Mouse (Mus musculus) neural tube, embryonic 15.5 days (tissue): ENCODE data around the gene Kif26a. TPM values are rescaled to one million over a fixed set of nuclear protein-coding genes. Genes with fewer than 3 reads are reported as not detected.
A peak's percentile ranks its signal among the peaks of the same experiment; 100 is the strongest.

Source experiments
- ATAC-seq: fragments of 200-750 bp; cut with Nextera tagmentation; 2 replicates; pipeline ENCODE4 v1.8.0; 2017; ENCODE audit warnings: mild to moderate bottlenecking, moderate TSS enrichment, moderate library complexity; ENCODE audit not compliant: low FRiP score
- H3K27ac ChIP-seq: fragments of 300-500 bp; sonication (generic); replicated peaks from 2 replicates; pipeline ENCODE4 v1.5.1; 2015; ENCODE audit warnings: mild to moderate bottlenecking, inconsistent platforms
- H3K27me3 ChIP-seq: fragments of 300-500 bp; sonication (generic); replicated peaks from 2 replicates; pipeline ENCODE4 v1.6.1; 2015; ENCODE audit warnings: inconsistent platforms
- H3K36me3 ChIP-seq: fragments of 300-500 bp; sonication (generic); 2 replicates; pipeline ENCODE4 v1.6.1; 2015; ENCODE audit warnings: inconsistent platforms
- H3K4me1 ChIP-seq: fragments of 300-500 bp; sonication (generic); 2 replicates; pipeline ENCODE4 v1.6.1; 2015; ENCODE audit warnings: inconsistent platforms
- H3K4me2 ChIP-seq: fragments of 300-500 bp; sonication (generic); 2 replicates; pipeline ENCODE4 v1.6.1; 2015; ENCODE audit warnings: inconsistent platforms, mild to moderate bottlenecking, moderate library complexity
- H3K4me3 ChIP-seq: fragments of 300-500 bp; sonication (generic); replicated peaks from 2 replicates; pipeline ENCODE4 v1.5.1; 2015; ENCODE audit warnings: mild to moderate bottlenecking, inconsistent platforms
- H3K9ac ChIP-seq: fragments of 300-500 bp; sonication (generic); replicated peaks from 2 replicates; pipeline ENCODE4 v1.6.1; 2015; ENCODE audit warnings: mild to moderate bottlenecking, inconsistent platforms
- H3K9me3 ChIP-seq: fragments of 300-500 bp; sonication (generic); replicated peaks from 2 replicates; pipeline ENCODE4 v1.6.1; 2016; ENCODE audit warnings: inconsistent platforms
- WGBS: fragments of 180-500 bp; shearing (Covaris S2); methylation state at CpG from one replicate; pipeline ENCODE4 v1.1.7; 2015; ENCODE audit warnings: mixed read lengths; 5-methylcytosine and 5-hydroxymethylcytosine counted together
- polyA plus RNA-seq: library from polyadenylated mRNA; unstranded; fragments of >200 nt; fragmentation: Nextera tagmentation; extraction: Ambion mirVana; gene quantifications from 2 replicates; pipeline ENCODE4 v1.2.1, GENCODE M21; 2015

The Kif26a gene
- polyA plus RNA-seq, 1 experiment from 2014 or later = 4.0 TPM

- WGBS = 15% methylated on average over 32 of the region's 32 CpGs
- Histone ChIP-seq H3K27ac (no peak overlapping the region), H3K9me3 (no peaks in the 10 kb centered on the region), H3K4me3 (peak overlapping the region; percentile 55), H3K4me2 (peak overlapping the region; percentile 98), H3K27me3 (peaks cover 53% of the 10 kb centered on the region), H3K9ac (no peak overlapping the region), H3K36me3 (no peaks in the 10 kb centered on the region), H3K4me1 (peaks cover 13% of the 10 kb centered on the region)
- no peak for ATAC-seq
These were observed 15.1 kb upstream of the Kif26a start for GRCm38 (mm10) chr12:112130957-112131356.

- 10% methylated on average over 5 of the region's 5 CpGs for WGBS
- Histone ChIP-seq H3K4me3 (no peak overlapping the region), H3K36me3 (no peaks in the 10 kb centered on the region), H3K4me2 (no peak overlapping the region), H3K27me3 (peaks cover 49% of the 10 kb centered on the region), H3K27ac (no peak overlapping the region), H3K4me1 (peaks cover 30% of the 10 kb centered on the region), H3K9me3 (no peaks in the 10 kb centered on the region), H3K9ac (no peak overlapping the region)
- ATAC-seq = no peak
These were observed 5.8 kb upstream of the Kif26a start for GRCm38 (mm10) chr12:112140231-112140630.

GRCm38 (mm10) chr12:112140745-112141144 is 5.3 kb upstream of the Kif26a start:
- ATAC-seq = no peak
- Histone ChIP-seq H3K9ac (no peak overlapping the region), H3K27me3 (peaks cover 49% of the 10 kb centered on the region), H3K4me1 (peaks cover 35% of the 10 kb centered on the region), H3K36me3 (no peaks in the 10 kb centered on the region), H3K4me3 (no peak overlapping the region), H3K27ac (no peak overlapping the region), H3K4me2 (no peak overlapping the region), H3K9me3 (no peaks in the 10 kb centered on the region)
- WGBS = 65% methylated on average over 7 of the region's 7 CpGs

GRCm38 (mm10) chr12:112141300-112141699 is 4.7 kb upstream of the Kif26a start:
- no peak overlapping the region for H3K9ac ChIP-seq
- no peaks in the 10 kb centered on the region for H3K36me3 ChIP-seq
- H3K4me1 ChIP-seq = peaks cover 41% of the 10 kb centered on the region
- ATAC-seq = no peak
- 16% methylated on average over 6 of the region's 6 CpGs for WGBS
- H3K4me2 ChIP-seq = no peak overlapping the region
- H3K9me3 ChIP-seq = no peaks in the 10 kb centered on the region
- no peak overlapping the region for H3K4me3 ChIP-seq
- peaks cover 51% of the 10 kb centered on the region for H3K27me3 ChIP-seq
- no peak overlapping the region for H3K27ac ChIP-seq

GRCm38 (mm10) chr12:112143116-112143832 is 2.7 kb upstream of the Kif26a start:
- Histone ChIP-seq H3K36me3 (no peaks in the 10 kb centered on the region), H3K4me3 (peak overlapping the region; percentile 52), H3K27me3 (peaks cover 64% of the 10 kb centered on the region), H3K4me1 (peaks cover 59% of the 10 kb centered on the region), H3K9ac (peak overlapping the region; percentile 55), H3K4me2 (peak overlapping the region; percentile 91), H3K27ac (peak overlapping the region; percentile 76; the same call in 1 of the 2 replicates), H3K9me3 (no peaks in the 10 kb centered on the region)
- WGBS = 6% methylated on average over 14 of the region's 14 CpGs
- ATAC-seq = no peak

GRCm38 (mm10) chr12:112143833-112144201 is 2.2 kb upstream of the Kif26a start:
- no peaks in the 10 kb centered on the region for H3K36me3 ChIP-seq
- WGBS = under 1% methylated on average over 44 of the region's 52 CpGs
- peaks cover 59% of the 10 kb centered on the region for H3K4me1 ChIP-seq
- peak overlapping the region; percentile 91 for H3K4me2 ChIP-seq
- peaks cover 64% of the 10 kb centered on the region for H3K27me3 ChIP-seq
- no peaks in the 10 kb centered on the region for H3K9me3 ChIP-seq
- H3K4me3 ChIP-seq = peak overlapping the region; percentile 52
- no peak for ATAC-seq
- peak overlapping the region; percentile 76 for H3K27ac ChIP-seq
- H3K9ac ChIP-seq = peak overlapping the region; percentile 55

GRCm38 (mm10) chr12:112144377-112145115 is 1.5 kb upstream of the Kif26a start:
- peaks cover 64% of the 10 kb centered on the region for H3K27me3 ChIP-seq
- H3K9me3 ChIP-seq = no peaks in the 10 kb centered on the region
- peak overlapping the region; percentile 55 for H3K9ac ChIP-seq
- H3K4me1 ChIP-seq = peaks cover 63% of the 10 kb centered on the region
- H3K4me3 ChIP-seq = peak overlapping the region; percentile 52
- no peaks in the 10 kb centered on the region for H3K36me3 ChIP-seq
- peak overlapping the region; percentile 76 for H3K27ac ChIP-seq
- peak overlapping the region; percentile 91 for H3K4me2 ChIP-seq
- WGBS = 1% methylated on average over 46 of the region's 46 CpGs
- ATAC-seq = no peak

- whole genome bisulfite sequencing = 2% methylated on average over 37 of the region's 37 CpGs
- Histone ChIP-seq H3K9ac (peak overlapping the region; percentile 55), H3K4me1 (peaks cover 71% of the 10 kb centered on the region), H3K4me3 (peak overlapping the region; percentile 52), H3K27ac (peak overlapping the region; percentile 76), H3K36me3 (no peaks in the 10 kb centered on the region), H3K9me3 (no peaks in the 10 kb centered on the region), H3K4me2 (peak overlapping the region; percentile 91), H3K27me3 (peaks cover 64% of the 10 kb centered on the region)
- ATAC-seq = peak; percentile 68
These were observed 665 bp upstream of the Kif26a start for GRCm38 (mm10) chr12:112145211-112145874.

- H3K27me3 ChIP-seq = peaks cover 45% of the 10 kb centered on the region
- no peaks in the 10 kb centered on the region for H3K9me3 ChIP-seq
- H3K4me2 ChIP-seq = peak overlapping the region; percentile 91
- no peaks in the 10 kb centered on the region for H3K36me3 ChIP-seq
- WGBS = 41% methylated on average over 5 of the region's 5 CpGs
- H3K4me1 ChIP-seq = peaks cover 77% of the 10 kb centered on the region
- 0 out of 2 replicates have a peak overlapping the region, but pooled peaks have one; percentile 53 for H3K9ac ChIP-seq
- no peak overlapping the region for H3K27ac ChIP-seq
- ATAC-seq = no peak
- H3K4me3 ChIP-seq = peak overlapping the region; percentile 52
These were observed 1.4 kb downstream of the Kif26a start for GRCm38 (mm10) chr12:112147365-112147764.

- Histone ChIP-seq H3K36me3 (no peaks in the 10 kb centered on the region), H3K4me2 (peak overlapping the region; percentile 91), H3K4me3 (no peak overlapping the region), H3K9me3 (no peaks in the 10 kb centered on the region), H3K27ac (no peak overlapping the region), H3K4me1 (peaks cover 72% of the 10 kb centered on the region), H3K27me3 (peaks cover 35% of the 10 kb centered on the region), H3K9ac (no peak overlapping the region)
- WGBS = 59% methylated on average over 7 of the region's 7 CpGs
- ATAC-seq = no peak
These were observed 4.0 kb downstream of the Kif26a start for GRCm38 (mm10) chr12:112150011-112150410.

GRCm38 (mm10) chr12:112151244-112151979 is 5.4 kb downstream of the Kif26a start:
- H3K27ac ChIP-seq = no peak overlapping the region
- no peaks in the 10 kb centered on the region for H3K9me3 ChIP-seq
- H3K9ac ChIP-seq = no peak overlapping the region
- peak overlapping the region; percentile 17 for H3K4me2 ChIP-seq
- peaks cover 29% of the 10 kb centered on the region for H3K27me3 ChIP-seq
- no peaks in the 10 kb centered on the region for H3K36me3 ChIP-seq
- 54% methylated on average over 12 of the region's 12 CpGs for WGBS
- ATAC-seq = no peak
- H3K4me3 ChIP-seq = no peak overlapping the region
- H3K4me1 ChIP-seq = peaks cover 72% of the 10 kb centered on the region
